Mouse (Mus musculus) liver, postnatal 0 days (tissue): Measurements from ENCODE around the gene Olfr523.

ENCODE experiments used
- CTCF ChIP-seq: sonication (generic); IDR thresholded peaks from 2 replicates; pipeline ENCODE4 v1.5.1; 2016; ENCODE audit warnings: antibody characterized with exemption, low read depth
- EP300 ChIP-seq: IDR thresholded peaks from 2 replicates; pipeline ENCODE4 v1.6.1; 2016; ENCODE audit warnings: antibody characterized with exemption, low read depth, mild to moderate bottlenecking

DNA sequence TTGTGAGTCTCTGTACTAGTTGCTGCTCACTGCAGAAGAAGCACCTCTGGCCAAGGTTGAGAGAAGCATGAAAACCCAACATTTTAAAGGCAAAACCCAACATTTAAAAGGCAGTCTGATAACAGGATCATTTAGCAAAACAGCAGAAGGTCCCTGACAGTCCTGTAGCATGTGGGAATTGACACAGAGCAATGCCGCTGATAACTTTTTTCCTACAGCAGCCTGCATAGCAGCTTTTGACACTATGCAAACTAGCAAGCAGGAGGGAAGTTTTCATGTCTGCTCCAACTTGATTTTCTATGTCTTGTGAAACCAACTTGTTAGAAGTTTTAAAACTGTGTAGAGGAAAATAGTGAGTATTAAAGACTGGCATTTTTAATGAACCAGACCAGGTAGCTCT lies 48.6 kb upstream of the Olfr523 start:
- TF ChIP-seq EP300 (no peak), CTCF (no peak)
